Mouse (Mus musculus): ENCODE data around the gene Sparc.
"Not testable (repeated sequence)": the region's sequence is repeated elsewhere in the genome, so short reads cannot be mapped to it uniquely, and the experiment has no call there.

Sparc gene

DNA sequence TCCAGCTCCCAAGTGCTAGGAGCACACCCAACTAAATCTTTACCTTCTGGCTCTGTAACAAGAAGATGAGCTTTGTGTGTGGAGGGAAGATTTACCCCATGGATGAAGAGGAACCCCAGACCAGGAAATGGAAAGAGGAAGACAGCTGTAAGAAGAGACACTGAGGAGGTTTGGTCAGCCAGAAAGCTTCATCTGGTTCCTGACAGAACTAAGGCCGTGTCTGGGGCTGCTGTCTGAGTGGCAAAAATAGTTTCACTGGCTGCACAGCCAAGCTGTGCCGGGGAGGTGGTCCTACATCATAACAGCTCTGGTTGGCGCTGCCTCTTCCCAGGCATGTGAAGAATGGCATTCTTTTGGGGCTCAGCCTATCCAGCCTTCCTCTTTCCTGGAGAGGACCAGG lies 10.0 kb upstream of the Sparc start:
- no peak for DNase-seq

- no peak for DNase-seq
These were observed 7.0 kb upstream of the Sparc start for GRCm38 (mm10) chr11:55429973-55430372.

DNA sequence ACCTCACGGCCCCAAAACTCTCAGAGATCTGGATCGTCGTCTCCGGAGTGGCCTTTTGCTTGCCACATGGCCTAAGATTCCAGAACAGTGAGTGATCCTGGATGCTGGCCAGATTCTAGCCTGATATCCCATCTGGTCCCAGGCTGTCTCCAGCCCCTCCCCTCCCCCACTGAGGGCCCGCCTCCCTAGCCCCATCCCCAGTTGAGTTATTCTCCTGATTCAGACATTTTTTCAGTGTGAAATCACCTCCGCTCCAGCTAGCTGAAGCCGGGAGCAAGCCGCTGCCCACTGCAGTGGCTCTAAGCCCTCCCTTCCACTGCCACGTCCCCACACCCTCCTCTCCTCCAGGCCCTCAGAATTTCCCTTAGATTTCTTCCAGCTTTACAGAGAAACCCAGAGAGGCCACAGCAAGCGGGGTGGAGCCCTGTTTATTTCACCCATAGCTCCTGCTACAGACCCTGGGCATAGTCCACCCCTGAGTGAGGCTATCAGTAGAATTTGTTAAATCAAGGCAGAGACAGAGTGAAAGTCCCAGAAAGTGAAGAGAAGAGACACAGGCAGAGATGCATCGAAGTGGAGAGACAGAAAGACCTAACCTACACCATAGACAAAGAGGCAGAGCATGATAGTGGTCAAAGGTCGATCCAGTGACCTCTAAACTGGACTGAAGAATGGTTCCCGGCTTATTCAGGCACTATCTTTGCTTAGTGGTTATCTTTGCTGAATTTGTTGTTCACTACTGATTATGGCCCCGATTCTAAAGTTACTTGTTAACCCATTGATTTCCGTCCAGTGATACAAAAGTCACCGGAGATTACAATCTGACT lies 5.4 kb upstream of the Sparc start:
- DNase-seq, result peak; percentile 57 to 63

- DNase-seq, result no peak
These were observed 1.9 kb upstream of the Sparc start for GRCm38 (mm10) chr11:55424746-55425360.

- peak; percentile 40 to 42 for DNase-seq
These were observed 773 bp upstream of the Sparc start for GRCm38 (mm10) chr11:55423756-55424155.

- no peak for DNase-seq
These were observed 3.2 kb downstream of the Sparc start for GRCm38 (mm10) chr11:55419678-55420307.

- peak; percentile 76 for DNase-seq
These were observed 3.7 kb downstream of the Sparc start for GRCm38 (mm10) chr11:55419296-55419677.

- no peak for DNase-seq
These were observed 4.3 kb downstream of the Sparc start for GRCm38 (mm10) chr11:55418704-55419061.

DNA sequence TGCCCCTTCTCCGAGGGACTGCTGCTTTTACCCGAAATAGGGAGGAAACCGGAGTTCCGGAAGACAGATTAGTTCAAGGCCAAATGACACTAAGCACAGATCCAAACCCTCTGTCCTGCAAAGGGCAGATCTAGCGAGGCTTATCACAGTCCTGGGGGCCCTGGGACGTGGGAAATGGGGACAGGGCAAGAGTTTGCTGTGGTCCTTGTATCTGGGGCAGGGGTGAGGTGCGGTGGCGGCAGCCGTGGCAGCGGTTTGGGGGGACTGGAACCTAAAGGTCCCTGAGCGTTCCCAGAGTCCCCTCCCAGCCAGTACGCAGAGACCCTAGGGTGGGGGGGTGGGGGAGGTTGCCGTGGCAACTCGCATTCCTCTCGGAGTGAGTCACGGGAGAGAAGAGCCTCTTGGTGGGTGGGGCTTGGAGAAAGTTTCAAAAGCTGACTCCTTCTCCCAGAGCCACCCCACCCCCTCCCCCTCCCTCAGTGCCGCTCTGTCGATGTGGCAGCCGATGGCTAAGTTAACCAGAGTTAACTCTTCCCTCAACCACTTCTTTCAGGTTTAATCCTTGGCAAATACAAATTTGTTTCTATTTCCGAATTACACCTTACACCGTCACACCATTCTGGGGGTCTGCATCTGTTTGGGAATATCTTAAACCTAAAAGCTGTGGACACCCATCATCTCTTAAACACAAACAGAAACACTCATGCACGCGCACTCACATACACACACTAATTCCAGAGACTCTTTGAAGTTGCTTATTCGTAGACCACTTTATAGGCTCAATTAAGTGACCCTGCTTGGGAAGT lies 4.9 kb downstream of the Sparc start:
- no peak for DNase-seq

- no peak for DNase-seq
These were observed 6.2 kb downstream of the Sparc start for GRCm38 (mm10) chr11:55416609-55417265.

- not testable (repeated sequence) for DNase-seq
These were observed 7.3 kb downstream of the Sparc start for GRCm38 (mm10) chr11:55415731-55416130.

DNA sequence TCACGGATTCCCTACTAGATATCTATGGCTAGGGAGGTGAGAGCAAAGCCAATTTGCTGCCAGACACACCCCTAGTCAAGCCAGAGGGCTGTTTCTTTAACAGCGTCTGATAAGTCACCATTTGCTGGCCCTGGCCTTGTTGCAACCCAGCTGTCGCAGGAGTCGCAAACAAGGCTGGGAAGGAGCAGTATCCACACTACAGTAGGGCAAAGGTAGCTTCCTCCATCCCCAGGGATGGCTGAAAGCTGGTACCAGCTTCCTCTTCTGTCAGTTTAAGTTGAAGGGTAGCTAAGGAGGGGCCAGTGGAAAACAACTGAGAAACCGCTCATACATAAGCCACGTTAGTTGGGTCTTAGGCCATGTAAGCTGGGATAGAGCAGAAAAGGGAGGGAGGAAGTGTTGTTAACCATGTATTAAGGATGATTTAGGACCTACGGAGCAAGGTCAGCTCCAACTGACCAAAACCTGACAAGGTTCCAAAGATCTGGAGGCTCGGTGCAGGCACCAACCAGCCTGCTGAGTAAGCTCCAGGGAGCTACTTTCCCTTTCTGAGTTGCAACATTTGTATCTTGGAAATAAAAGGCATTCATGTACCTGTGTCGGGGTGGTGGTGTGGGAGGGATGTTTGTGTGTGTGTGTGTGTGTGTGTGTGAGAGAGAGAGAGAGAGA lies 7.8 kb downstream of the Sparc start:
- DNase-seq, result no peak

DNA sequence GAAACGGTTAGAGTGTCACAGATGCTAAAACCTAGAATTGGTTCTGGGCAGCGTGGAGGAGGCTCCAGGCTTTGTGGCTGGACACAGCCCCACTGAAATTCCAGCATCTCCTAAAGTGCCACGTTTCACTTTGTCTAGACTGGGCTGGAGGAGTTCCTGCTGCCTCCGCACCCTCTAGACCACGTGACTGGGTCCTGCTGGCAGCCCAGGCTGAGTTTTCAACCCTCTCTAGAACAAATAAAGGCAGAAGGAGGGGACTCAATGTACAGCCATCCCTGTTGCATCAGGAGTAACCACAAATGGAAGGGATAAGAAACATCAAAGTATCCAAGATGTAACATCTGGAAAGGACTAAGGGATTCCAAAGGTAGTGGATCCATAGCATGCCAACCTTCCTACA lies 8.7 kb downstream of the Sparc start:
- DNase-seq, result no peak

GRCm38 (mm10) chr11:55413416-55413796 lies 9.6 kb downstream of the Sparc start:
- DNase-seq, result no peak

- DNase-seq, result no peak
These were observed 10.1 kb downstream of the Sparc start for GRCm38 (mm10) chr11:55412680-55413415.

DNA sequence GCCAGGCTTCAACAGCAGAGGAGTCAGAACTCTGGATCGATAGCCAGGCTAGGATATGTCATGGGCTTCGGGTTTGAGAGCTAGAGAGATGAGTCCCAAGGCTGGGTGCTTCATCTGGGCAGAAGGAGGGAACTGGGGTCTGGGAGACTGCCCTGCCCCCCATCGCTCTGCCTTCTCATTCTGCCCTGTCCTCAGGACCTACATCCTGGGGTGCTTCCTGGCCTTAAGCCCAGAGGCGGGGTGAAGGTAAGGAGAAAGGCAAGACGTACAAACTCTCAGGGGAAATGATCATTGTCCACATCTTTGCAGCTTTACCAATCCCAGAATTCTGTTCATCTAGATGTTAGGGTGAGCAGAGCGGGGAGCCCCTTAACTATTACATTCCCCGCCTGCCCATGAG lies 10.9 kb downstream of the Sparc start:
- no peak for DNase-seq

GRCm38 (mm10) chr11:55410502-55410901 lies 12.5 kb downstream of the Sparc start:
- no peak for DNase-seq

GRCm38 (mm10) chr11:55410005-55410404 lies 13.0 kb downstream of the Sparc start:
- DNase-seq, result no peak

- DNase-seq, result no peak
These were observed 15.8 kb downstream of the Sparc start for GRCm38 (mm10) chr11:55407133-55407532.

DNA sequence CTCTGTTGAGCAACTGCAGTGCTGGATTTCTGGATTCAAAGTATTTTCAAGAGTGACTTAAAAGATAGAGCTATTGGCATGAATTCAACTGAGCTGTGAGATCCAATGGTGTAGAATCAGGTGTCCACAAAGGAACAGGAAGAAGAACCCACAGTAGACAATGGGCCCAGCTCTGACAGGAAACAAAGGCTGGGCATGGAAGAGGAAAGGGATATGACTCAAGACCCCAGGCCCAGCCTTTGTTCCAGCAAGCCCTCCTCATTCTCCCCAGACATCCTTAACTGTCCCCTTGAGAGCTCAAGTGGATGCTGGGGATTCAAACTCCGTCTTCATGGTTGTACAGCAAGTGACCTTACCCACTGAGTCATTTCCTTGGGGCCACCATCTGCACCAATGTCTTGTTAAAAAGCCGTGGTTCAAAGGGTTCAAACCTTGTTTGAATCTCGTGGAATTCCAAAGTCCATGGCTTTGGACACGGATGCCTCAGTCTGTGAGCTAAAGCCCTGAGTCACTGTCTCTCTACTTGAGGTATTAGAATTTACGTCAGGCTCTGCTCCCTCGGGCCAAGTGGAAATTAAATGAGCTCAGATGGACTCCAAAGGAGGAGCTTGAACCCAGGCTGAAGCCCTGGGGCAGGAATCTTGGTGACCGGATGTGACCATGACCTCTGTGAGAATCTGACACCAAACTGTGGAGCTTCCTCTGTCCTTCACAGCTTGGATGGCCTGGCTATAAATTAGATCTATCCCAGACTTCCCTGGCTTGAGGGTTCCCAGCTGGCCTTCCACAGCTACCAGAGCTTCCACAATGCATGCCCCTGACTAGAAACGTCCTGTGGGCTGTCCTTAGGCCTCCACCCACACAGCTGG lies 17.1 kb downstream of the Sparc start:
- no peak for DNase-seq
